Mouse (Mus musculus) embryo, embryonic 10 days (tissue): ENCODE measurements around the gene Cnnm2.
A peak's percentile ranks its signal among the peaks of the same experiment; 100 is the strongest.
"Not testable (repeated sequence)": the region's sequence is repeated elsewhere in the genome, so short reads cannot be mapped to it uniquely, and the experiment has no call there.

ENCODE experiments used
- DNase-seq: peaks from one replicate; pipeline ENCODE4 v3.0.0-alpha.2; 2015; ENCODE audit warnings: low spot score

Cnnm2 gene

GRCm38 (mm10) chr19:46760375-46761160, 828 bp upstream of the Cnnm2 start:
- peak; percentile 93 for DNase-seq

- peak; percentile 39 for DNase-seq
These were observed 535 bp downstream of the Cnnm2 start for GRCm38 (mm10) chr19:46761971-46762290.

GRCm38 (mm10) chr19:46762291-46762991, 1.0 kb downstream of the Cnnm2 start:
- peak; percentile 51 for DNase-seq

GRCm38 (mm10) chr19:46762992-46763342, 1.6 kb downstream of the Cnnm2 start:
- peak; percentile 39 for DNase-seq

GRCm38 (mm10) chr19:46763356-46763755, 2.0 kb downstream of the Cnnm2 start:
- no peak for DNase-seq

GRCm38 (mm10) chr19:46763932-46764762, 2.8 kb downstream of the Cnnm2 start:
- DNase-seq = no peak

- no peak for DNase-seq
These were observed 3.3 kb downstream of the Cnnm2 start for GRCm38 (mm10) chr19:46764763-46765117.

- no peak for DNase-seq
These were observed 4.7 kb downstream of the Cnnm2 start for GRCm38 (mm10) chr19:46766125-46766524.

- no peak for DNase-seq
These were observed 8.4 kb downstream of the Cnnm2 start for GRCm38 (mm10) chr19:46769759-46770158.

- DNase-seq = no peak
These were observed 10.4 kb downstream of the Cnnm2 start for GRCm38 (mm10) chr19:46771801-46772200.

- DNase-seq = no peak
These were observed 15.0 kb downstream of the Cnnm2 start for GRCm38 (mm10) chr19:46776391-46776790.

- DNase-seq = no peak
These were observed 15.5 kb downstream of the Cnnm2 start for GRCm38 (mm10) chr19:46776850-46777249.

GRCm38 (mm10) chr19:46777928-46778680, 16.7 kb downstream of the Cnnm2 start:
- no peak for DNase-seq

- not testable (repeated sequence) for DNase-seq
These were observed 17.7 kb downstream of the Cnnm2 start for GRCm38 (mm10) chr19:46779130-46779529.

- DNase-seq = no peak
These were observed 22.6 kb downstream of the Cnnm2 start for GRCm38 (mm10) chr19:46784038-46784437.

GRCm38 (mm10) chr19:46784502-46784901, 23.1 kb downstream of the Cnnm2 start:
- no peak for DNase-seq

GRCm38 (mm10) chr19:46785633-46786032, 24.2 kb downstream of the Cnnm2 start:
- no peak for DNase-seq

- no peak for DNase-seq
These were observed 28.4 kb downstream of the Cnnm2 start for GRCm38 (mm10) chr19:46789782-46790181.

- DNase-seq = no peak
These were observed 30.0 kb downstream of the Cnnm2 start for GRCm38 (mm10) chr19:46791360-46791759.

- DNase-seq = no peak
These were observed 30.5 kb downstream of the Cnnm2 start for GRCm38 (mm10) chr19:46791921-46792320.

- DNase-seq = no peak
These were observed 31.1 kb downstream of the Cnnm2 start for GRCm38 (mm10) chr19:46792480-46792879.

GRCm38 (mm10) chr19:46794181-46794580, 32.8 kb downstream of the Cnnm2 start:
- DNase-seq = no peak
